Mouse (Mus musculus): ENCODE measurements around the gene Polr3g.

DNA sequence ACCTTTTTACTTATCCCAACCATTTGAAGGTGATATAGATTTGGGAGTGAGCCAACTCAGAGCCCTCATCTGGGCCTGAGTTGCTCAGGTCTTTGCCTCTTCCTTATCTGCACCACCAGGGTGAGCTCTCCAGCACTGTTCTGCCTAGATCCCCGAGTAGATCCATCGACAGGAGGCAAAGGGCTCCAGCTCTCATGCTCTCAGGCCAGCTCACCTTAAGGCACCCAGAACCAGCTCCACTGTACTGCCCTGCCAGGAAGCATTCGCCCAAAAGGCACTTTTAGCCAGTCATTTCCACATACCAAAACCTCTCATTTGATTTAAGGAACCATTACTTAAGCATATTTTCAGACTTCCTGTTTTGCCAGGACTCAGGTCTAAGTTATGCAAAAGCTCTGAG is 30.1 kb upstream of the Polr3g start:
- TF ChIP-seq CTCF (IDR thresholded peaks at IDR 0.05; ENCODE audit: borderline replicate concordance, control insufficient read depth, extremely low read depth, insufficient read depth, low read length, poor library complexity), result no peak
- TF ChIP-seq POLR2A (IDR thresholded peaks at IDR 0.05; ENCODE audit: control insufficient read depth, extremely low read depth, insufficient read depth, low read length, poor library complexity), result no peak
